Mouse (Mus musculus): ENCODE measurements at regions not wholly inside any gene's neighbourhood (a gene's known extent, or its start where the extent isn't known, plus 50 kb on each side); places are given as distances from the start of the nearest gene placed in this dataset.

- TF ChIP-seq POLR2A (IDR thresholded peaks at IDR 0.05; ENCODE audit: extremely low read depth, insufficient read depth, low read length) (no peak), CTCF (IDR thresholded peaks at IDR 0.05; ENCODE audit: low read depth, low read length) (no peak)
Measured at GRCm38 (mm10) chr17:61837555-61837954, 1043.6 kb downstream of the Efna5 start.
